Mouse (Mus musculus): ENCODE data around the gene Gal.

- TF ChIP-seq POLR2A (IDR thresholded peaks at IDR 0.05; ENCODE audit: low read depth, low read length) (no peak), E2F4 (IDR thresholded peaks at IDR 0.05; ENCODE audit: insufficient replicate concordance, low read depth, low read length) (no peak), CTCF (conservative IDR thresholded peaks at IDR 0.05 in 1 of 2, IDR thresholded peaks at IDR 0.05 in 1 of 2; ENCODE audit: low read depth in 2 of 2, low read length in 2 of 2) (no peak), ETS1 (conservative IDR thresholded peaks at IDR 0.05; ENCODE audit: low read depth, low read length) (no peak), MAFK (IDR thresholded peaks at IDR 0.05; ENCODE audit: insufficient replicate concordance, low read length) (no peak), KAT2A (IDR thresholded peaks at IDR 0.05; ENCODE audit: insufficient replicate concordance, low read length) (no peak), RAD21 (IDR thresholded peaks at IDR 0.05; ENCODE audit: low read depth, low read length) (no peak), EP300 (IDR thresholded peaks at IDR 0.05; ENCODE audit: low read length) (no peak), ZKSCAN1 (IDR thresholded peaks at IDR 0.05; ENCODE audit: borderline replicate concordance, low read depth, low read length) (no peak), USF1 (IDR thresholded peaks at IDR 0.05; ENCODE audit: low read depth, low read length) (no peak), ZNF384 (IDR thresholded peaks at IDR 0.05; ENCODE audit: low read depth, low read length) (no peak), NRF1 (IDR thresholded peaks at IDR 0.05; ENCODE audit: low read depth, low read length) (no peak), TBP (conservative IDR thresholded peaks at IDR 0.05; ENCODE audit: low read depth, low read length) (no peak)
These were observed 9.9 kb upstream of the Gal start for GRCm38 (mm10) chr19:3424214-3424613.

All from CH12.LX (cell line).